Mouse (Mus musculus): ENCODE data around the gene 4930442H23Rik.
A peak's percentile ranks its signal among the peaks of the same experiment; 100 is the strongest.

The 4930442H23Rik gene

DNA sequence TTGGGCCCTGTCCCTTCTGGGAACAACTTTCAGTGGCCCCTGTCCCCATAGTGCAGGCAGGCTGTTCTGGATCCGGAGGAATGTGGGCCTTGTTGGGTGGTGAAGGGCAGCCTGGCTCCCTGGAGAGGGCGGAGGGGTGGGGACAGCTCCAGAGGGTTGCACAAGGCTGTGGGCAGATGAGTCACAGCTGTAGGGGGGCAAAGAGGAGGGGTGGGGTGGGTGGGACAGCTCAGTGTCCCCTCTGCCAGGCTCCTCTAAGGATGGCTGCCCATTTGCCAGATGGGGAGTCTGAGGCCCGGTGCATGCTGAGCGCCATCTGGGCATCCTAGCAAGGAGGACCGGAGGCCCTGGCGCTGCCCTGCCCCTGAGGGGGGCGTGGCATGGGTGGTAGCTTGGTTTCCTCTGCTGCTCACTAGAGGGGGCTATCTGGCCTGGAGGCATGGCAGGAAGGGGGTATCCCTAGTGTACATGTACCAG is 40.5 kb downstream of the 4930442H23Rik start:
- peak; percentile 82 for DNase-seq

DNA sequence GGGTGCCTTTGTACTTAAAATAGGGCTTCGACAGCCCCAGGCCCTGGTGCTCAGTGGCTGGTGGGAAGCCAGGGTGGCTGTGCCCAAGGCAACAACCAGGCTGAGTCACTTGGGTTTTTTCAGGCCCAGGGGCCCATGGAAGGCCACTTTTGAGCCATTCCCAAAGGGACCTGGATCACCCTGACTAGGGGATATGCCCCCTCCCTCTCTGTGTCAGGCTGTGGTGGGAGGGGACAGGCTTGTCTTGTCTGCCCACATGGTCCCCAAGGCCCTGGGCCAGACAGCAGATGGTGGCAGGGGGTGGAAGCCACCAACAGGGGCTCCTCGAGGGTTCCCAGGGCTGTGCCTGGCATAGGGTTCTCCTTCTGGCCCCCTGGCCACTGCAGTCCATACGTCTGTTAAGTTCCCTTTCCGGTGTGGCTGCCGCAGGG is 41.1 kb downstream of the 4930442H23Rik start:
- peak; percentile 74 for DNase-seq

DNA sequence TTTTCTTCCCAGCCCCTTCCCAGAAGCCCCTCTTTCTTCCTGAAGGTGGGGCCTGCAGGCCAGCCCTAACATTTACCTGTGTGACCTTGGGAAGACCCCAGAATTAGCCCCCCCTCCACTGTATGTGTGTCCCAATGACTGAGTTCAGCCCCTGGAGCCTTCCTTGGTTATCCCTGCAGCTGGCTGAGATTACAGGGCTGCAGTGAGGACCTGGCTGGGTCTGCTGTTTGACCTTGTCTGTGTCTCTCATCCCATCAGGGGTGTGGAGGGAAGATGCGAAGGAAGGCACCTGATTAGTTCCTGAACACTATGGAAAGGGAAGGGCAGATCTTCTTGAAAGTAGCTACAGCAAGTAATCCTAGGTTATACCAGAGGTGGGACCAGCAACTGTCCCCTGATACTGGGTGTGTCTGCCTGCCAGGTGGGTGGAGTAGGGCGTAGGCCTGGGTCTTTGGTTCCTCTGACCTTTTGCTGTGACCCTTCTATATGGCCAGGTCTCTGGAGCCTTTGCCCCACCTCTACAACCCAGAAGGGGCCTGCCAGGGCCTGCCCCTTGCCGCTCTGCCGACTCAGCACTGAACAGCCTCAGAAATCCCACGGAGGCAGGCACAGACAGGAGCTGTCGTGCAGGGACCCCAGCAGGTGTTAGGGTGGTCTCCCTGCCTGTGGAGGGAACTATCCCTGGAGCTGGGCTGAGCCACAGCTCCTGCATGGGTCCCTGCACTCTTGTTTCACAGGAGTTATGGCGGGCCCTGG is 42.0 kb downstream of the 4930442H23Rik start:
- peak; percentile 66 for DNase-seq

DNA sequence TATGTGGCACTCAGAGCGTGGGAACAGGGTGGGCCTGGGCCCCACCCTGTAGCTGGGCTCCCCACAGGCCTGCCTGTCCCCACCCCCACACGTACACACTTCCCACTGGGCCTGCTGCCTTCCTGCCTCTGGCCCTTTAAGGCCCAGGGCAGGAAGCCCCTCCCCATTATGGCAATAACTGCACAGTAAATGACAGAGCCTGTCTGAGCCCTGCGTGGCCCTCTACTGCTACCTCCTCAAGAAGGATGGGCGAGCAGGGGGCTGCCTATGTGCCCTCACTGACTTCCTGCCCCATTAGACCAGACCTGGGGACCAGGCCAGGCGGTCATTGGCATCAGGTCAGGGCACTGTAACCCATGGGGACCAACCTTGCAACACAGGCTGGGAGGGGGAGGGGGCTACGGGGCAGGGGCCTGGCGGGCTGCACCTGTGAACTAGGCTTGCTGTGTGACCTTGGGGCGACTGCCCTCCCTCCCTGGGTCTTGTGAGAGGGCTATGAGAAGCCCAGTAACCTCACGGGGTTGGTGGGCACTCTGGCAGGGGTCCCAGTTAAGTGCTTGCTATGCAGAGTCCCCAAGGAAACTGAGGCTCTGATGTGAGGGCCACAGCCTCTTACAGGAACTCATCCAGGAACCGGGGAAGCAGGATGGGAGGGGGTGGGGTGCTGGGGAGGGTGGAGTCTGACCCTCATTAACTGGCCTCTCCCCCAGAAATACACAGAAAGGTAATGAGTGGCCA is 42.8 kb downstream of the 4930442H23Rik start:
- peak; percentile 66 for DNase-seq

DNA sequence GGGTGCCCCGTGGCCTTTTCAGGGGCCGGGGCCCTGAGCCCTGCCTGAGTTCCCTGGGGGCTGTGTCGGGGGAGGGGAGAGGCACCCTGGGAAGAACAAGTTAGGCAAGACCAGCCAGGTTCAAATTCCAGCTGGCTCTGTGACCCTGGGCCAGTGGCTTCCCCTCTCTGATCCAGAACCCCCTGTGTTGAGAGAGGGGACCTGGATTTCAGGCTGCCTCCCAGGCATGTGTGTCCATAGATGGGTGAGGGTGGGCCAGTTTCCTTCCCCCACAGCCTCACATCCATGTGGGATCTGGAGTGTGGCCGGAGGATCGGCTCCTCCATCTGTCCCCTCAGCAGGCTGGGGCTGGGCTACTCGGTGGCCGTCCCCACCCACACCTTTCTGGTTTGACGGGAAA is 43.6 kb downstream of the 4930442H23Rik start:
- DNase-seq, result peak; percentile 77

DNA sequence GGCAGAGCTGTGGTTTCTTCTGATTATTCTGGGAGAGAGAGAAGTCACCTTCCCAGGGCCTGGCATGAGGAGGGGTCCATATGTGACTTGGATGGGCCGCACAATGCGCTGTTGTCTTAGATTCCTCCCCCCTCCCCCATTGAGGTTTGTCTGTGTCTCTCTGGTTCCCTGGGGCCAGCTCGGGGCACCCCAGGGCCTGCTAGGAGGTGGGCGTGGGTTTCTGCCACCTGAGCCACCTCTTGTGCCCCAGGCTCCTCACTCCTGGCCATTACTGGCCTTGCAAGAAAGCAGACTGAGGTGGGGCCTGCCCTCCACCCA is 44.2 kb downstream of the 4930442H23Rik start:
- DNase-seq, result peak; percentile 72

DNA sequence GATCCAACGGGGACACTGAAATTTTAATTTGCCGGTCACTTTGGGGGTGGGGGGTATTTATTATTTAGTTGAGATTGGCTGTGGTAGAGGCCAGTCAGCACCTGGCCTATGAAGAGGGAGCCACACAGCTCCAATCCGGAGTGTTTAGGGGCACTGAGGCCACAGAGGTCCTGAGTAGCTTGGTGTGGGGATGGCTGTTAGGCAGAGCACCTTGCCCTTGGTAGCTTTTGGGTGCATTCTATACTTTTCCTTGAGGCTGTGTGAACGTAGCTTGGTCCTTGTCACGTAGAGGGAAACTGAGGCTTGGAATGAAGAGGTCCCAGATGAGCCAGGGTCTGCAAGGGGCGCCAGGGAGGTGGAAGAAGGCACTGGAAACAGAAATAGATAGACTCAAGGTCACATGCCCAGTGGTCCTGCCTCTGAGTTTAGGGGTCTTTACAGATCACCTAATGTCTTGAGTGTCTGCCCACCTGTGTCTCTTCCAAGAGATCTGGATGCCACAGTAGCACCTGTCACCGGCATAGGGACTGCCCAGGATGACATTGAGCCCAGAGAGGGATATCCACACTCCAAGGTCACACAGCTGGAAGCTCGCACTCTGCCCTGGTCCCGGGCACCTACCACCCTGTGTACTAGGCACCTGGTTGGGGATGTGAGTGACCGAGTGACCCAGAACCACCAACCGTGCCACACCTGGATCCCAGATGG is 44.7 kb downstream of the 4930442H23Rik start:
- peak; percentile 68 for DNase-seq

DNA sequence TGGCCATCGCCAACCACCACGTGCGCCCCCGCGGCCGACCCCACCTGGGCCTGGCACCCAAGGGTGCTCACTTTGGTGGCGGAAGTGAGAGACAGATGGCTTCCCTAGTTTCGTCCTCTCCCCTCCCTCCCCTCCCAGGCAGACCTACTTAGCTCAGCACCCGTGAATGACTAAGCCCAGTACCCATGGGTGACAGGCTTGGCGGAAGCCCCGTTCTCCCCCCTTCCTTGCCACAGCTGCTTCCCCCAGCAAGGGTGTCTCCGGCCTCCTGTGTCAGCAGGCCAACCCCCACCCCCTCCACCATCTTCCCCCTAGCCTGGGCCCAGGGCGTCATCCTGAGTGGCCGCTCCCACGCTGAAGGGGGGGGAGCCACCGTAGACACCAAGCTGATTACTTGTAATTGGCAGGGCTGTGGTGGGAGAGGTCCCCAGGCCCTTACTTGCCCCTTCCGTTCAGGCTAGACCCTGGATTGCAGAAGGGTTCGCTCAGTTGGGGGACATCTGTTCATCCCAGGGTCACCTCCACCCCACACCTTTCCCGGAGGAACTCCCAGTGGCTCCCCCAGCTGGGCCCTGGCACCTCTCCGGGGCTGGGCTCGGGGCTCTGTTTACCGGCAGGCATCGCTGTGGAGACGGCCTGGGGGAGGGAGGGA is 45.4 kb downstream of the 4930442H23Rik start:
- DNase-seq, result peak; percentile 84

DNA sequence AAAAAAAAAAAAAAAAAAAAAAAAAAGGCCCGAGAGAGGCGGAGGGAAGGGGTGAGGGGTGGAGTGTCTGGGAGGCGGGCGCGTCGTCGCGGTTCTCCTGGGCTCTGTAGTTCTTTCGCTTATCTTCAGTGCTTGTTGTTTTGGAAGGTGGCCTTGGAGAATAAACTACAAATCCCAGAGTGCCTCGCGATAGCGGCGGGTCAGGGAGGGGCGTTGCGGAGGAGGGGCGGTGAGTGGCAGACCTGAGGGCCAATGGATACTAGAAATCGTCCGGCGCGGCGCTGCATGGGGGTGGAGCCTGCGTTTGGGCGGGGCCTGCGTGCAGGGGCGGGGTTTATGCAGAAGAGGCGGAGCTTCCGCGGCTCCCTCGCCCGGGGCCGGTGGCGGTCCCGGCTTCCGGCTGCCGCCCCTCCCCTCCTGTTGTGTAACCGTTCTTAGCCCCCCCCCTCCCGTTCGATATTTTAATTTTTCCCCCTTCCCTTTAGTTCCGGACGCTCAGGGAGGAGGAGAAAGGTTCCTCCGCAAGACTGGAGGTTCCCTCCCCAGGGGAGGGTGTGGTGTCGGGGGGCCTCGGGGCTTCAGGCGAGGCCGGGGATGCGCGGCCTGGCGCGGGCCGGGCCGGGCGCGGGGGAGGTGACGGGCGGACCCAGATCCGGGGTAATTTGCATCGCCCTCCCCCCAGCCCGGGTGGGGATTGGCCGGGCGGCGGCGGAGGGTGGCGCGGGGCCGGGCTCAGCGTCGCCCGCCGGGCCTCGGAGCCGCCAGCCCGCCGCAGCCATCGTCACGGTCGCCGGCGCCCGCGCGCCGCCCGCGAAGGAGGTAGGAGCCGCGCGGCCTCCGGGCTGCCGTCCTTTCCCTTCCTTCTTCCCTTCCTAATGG is 46.2 kb downstream of the 4930442H23Rik start:
- peak; percentile 100 for DNase-seq

DNA sequence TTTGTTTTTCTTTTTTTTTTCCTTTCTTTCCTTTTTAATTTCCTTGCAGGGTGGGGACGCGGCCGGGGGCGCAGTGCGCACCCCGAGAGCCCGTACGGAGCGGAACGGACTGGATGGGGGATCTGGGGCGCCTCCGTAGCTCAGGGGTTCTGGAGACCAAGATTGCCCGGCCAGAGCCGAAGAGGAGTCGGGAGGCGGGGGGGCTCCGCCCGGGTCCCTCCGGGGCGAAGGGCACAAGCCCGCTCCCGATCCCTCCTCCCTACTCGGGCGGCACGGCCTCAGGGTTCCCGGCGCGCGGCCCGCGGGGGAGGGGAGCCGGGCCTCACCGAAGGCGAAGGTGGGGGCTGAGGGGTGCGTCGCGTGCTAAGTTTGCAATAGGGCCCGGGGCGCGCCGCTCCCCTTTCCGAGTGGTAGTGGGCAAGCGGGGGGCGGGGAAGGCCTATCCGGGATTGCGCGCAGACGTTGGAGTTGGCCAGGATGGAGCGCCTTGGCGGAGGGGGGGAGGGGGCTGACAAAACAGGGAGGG is 46.9 kb downstream of the 4930442H23Rik start:
- peak; percentile 91 for DNase-seq

DNA sequence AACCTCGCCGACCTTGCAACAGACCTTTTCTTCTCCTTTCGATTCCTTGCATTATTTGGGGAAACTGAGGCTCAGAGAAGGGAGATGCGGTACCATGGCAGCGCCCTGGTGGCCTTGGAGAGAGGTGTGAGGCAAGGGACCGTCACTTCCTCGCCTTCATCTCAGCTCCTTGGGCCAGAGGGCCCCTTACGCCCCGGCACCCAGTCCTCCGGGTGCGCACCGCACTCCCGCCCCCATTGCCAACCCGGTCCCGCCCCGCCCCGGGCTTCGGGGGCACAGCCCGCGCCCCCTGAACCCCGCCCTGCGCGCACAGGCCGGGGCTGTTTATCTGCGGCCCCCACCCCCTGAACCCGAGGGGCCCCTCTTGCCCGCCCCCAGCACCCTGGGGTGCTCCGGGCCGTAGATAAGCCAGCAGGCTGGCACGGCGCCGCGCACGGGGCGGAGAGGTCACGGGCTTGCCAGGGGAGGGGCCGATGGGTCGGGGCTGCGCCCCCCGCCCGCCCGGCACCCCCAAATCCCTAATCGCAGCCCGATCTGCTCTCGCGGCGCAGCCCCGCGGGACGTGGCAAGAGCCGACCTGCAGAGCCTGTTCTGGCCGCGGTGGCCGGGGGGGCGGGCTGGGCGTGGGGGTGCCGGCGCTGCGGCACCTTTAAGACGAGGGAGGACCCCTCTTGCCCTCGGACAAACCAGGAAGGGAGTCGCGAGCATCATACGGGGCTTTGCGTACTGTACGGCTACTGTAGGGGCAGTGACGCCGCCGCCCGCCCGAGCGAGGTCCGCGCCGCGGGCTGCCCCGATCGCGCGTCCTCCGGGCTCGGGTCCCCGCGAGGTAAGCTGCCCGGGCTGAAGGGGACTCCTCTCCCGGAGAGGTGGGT is 47.6 kb downstream of the 4930442H23Rik start:
- peak; percentile 79 for DNase-seq

DNA sequence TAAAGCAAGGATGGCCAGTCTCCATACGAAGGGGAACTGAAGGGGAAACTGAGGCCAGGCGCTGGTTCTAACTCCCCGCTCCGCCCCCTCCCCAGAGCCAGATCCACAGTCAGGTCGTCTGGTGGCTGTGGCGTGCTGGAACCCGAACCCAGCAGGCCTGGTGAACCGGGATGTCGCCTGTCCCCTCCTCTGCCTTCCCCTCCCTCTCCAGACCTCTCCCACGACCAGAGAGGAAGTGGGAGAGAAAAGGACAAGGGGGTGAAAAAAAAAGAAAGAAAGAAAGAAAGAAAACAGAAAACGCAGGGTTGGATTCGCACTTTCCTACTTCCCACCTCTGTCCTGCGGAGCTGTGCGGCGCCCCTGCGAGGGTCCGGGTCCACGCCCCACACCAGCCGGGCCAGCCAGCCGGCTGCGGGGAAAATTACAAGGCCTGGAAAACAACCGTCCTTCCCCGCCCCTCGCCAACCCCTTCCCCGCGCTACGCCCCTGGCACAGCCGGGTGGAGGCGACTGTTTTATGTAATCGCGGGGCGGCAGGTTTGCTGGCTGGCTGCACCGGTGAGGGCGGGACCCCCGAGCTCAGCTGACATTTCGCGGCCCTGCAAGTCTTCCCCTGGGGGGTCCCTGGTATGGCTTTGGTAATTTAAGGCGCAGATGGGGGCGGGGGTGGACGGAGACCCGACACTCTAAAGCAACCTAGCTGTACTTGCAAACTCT is 48.5 kb downstream of the 4930442H23Rik start, which contains the start of gene Zbtb7a:
Gene Zbtb7a (plus strand): TSS at position 255 of the 716 bp plus-strand sequence.
- peak; percentile 75 for DNase-seq

DNA sequence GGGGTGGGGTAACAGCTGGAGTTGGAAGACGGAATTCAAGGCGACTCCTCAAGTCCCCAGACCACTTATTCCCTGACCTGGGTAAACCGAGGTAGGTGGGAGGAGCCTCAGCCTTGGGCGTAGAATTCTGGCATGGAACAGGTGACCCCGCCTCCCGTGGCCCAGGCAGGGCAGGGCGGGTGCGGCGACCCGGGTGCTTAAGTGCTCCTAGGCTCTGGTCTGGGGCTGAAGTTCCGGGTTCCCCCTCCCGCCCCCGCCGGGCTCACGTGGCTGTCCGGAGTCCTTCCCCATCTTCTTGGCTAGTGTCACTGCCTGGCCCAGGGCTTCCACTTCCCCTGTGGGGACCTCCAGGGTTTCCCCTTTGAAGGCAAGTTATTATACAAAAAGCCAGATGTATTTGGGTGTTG is 49.5 kb downstream of the 4930442H23Rik start:
- DNase-seq, result peak; percentile 69
